Mouse (Mus musculus): ENCODE data around the gene Slit3.

DNA sequence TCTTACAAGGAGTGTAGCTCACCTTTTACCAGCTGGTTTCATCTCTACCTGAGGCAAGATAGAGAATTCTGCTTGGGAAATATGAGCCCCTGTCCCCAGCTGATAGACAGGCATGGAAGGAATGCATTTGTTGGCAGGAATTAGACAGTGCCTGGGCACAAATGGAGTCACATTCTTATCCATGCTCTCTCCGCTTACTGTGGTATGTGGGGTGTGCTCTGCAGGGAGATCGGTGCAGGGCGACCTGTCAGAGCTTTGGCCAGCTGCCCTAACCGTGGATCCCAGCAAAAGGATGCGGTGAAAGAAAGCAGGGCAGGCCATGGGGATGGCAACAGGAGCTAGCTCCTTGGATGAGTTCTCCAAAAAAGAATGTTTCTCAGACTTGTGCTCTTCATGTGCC lies 172.2 kb downstream of the Slit3 start:
- TF ChIP-seq CTCF (IDR thresholded peaks at IDR 0.05; ENCODE audit: borderline replicate concordance, control insufficient read depth, extremely low read depth, insufficient read depth, low read length, poor library complexity) (no peak), POLR2A (IDR thresholded peaks at IDR 0.05; ENCODE audit: control insufficient read depth, extremely low read depth, insufficient read depth, low read length, poor library complexity) (no peak)

Measured in thymus, adult 2 months (tissue).